ENCODE assay signal across 18 mouse cellular contexts in genomic region chr7:38031183-38031582, GRCm38 (mm10).
"Had no signal": no experiment of that assay in that cellular context is flagged by ENCODE, and none has a peak within 500 bp of the region (broad histone marks: within the 10 kb centered on the region; RNA-seq: fewer than 3 reads in every experiment).

No protein-coding gene starts in this region.

- H3K4me1 ChIP-seq: kidney, embryonic 15.5 days; megakaryocyte, embryonic 14.5 days; midbrain, embryonic 12.5 days; neural tube, embryonic 13.5 days had no signal

- H3K36me3 ChIP-seq: kidney, embryonic 15.5 days; liver, embryonic 13.5 days; lung, embryonic 15.5 days; midbrain, embryonic 12.5 days; neural tube, embryonic 13.5 days had no signal

- H3K4me3 ChIP-seq: kidney, embryonic 15.5 days; left cerebral cortex, adult 2 months; liver, embryonic 13.5 days; lung, embryonic 15.5 days; megakaryocyte, embryonic 14.5 days; midbrain, embryonic 12.5 days; myocyte; neural tube, embryonic 13.5 days had no signal

- H3K9ac ChIP-seq: kidney, embryonic 15.5 days; liver, embryonic 13.5 days; lung, embryonic 15.5 days; midbrain, embryonic 12.5 days; neural tube, embryonic 13.5 days had no signal

- H3K9me3 ChIP-seq: kidney, embryonic 15.5 days; liver, embryonic 13.5 days; lung, embryonic 15.5 days; megakaryocyte, embryonic 14.5 days; midbrain, embryonic 12.5 days; neural tube, embryonic 13.5 days had no signal

- H3K27ac ChIP-seq: kidney, embryonic 15.5 days; left cerebral cortex, adult 2 months; liver, embryonic 13.5 days; lung, embryonic 15.5 days; midbrain, embryonic 12.5 days; neural tube, embryonic 13.5 days had no signal

- H3K4me2 ChIP-seq: kidney, embryonic 15.5 days; liver, embryonic 13.5 days; lung, embryonic 15.5 days; midbrain, embryonic 12.5 days; neural tube, embryonic 13.5 days had no signal

- DNase-seq: kidney, adult 8-10 months; kidney, postnatal 10 days; kidney, postnatal 36 days; layer of hippocampus, postnatal 36 days; liver, embryonic 13.5 days; lung, postnatal 10 days; lung, postnatal 36 days; retina, postnatal 1 day; thymus, adult 2 months; thymus, postnatal 14 days; thymus, postnatal 4 days had no signal

- H3K27me3 ChIP-seq: kidney, embryonic 15.5 days; liver, embryonic 13.5 days; lung, embryonic 15.5 days; midbrain, embryonic 12.5 days; neural tube, embryonic 13.5 days had no signal
